Mouse (Mus musculus): ENCODE data around the gene Gimap5.

DNA sequence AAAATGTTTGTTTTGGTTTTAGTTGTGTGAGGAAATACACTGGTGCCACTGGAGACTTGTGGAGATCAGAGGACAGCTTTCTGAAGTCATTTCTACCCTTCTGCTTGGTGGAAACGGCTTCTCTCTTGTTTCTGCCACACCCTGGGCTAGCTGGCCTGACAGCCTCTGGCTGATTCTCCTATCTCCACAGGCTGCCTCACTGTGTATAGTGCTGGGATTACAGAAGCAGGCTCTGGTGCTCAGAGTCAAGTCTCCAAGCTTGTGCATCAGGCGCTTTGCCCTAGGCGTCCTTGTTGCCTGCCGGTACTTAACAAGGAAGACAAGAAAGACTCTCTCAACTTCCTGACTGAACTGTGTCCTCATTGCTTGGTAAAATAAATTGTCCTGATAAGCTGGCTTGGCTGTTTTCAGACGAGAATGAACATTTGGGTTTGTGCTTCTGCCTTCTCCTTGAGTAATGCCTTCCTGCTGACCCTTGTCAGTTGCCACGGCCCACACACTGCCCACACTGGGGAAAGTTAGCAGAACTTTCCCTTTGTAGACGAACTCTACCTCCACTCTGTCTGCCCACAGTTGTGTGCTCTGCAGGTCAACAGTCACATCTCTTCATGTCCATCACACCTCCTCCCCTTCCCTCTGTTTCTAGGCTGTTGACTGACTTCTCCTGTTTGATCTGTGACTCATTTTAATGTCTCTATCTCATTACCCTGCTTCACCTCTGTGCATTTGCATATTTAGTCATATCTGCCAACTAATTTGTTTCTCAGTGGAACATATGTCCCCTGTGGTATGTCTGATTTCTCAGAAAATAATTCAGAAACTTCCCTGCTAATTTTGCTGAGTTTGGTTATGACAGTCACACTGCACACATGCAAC, 1.3 kb downstream of the Gimap5 start:
- TF ChIP-seq CTCF (IDR thresholded peaks at IDR 0.05; ENCODE audit: extremely low read depth, insufficient read length, insufficient replicate concordance, low read depth, low read length) (no peak), POLR2A (IDR thresholded peaks at IDR 0.05; ENCODE audit: low read depth, low read length) (no peak; the same call in 1 of the 2 replicates)

Measured in small intestine, adult 2 months (tissue).